Mouse (Mus musculus): ENCODE measurements around the gene Klk1b22. TPM values are rescaled to one million over a fixed set of nuclear protein-coding genes. Genes with fewer than 3 reads are reported as not detected.
"Not testable (repeated sequence)": the region's sequence is repeated elsewhere in the genome, so short reads cannot be mapped to it uniquely, and the experiment has no call there.

Klk1b22 gene
- total RNA-seq (2014; fragmentation: Nextera tagmentation) (not detected in 2 replicates), total RNA-seq (2017) (not detected in 2 replicates), polyA plus RNA-seq (2012) (not detected in 2 replicates)

DNA sequence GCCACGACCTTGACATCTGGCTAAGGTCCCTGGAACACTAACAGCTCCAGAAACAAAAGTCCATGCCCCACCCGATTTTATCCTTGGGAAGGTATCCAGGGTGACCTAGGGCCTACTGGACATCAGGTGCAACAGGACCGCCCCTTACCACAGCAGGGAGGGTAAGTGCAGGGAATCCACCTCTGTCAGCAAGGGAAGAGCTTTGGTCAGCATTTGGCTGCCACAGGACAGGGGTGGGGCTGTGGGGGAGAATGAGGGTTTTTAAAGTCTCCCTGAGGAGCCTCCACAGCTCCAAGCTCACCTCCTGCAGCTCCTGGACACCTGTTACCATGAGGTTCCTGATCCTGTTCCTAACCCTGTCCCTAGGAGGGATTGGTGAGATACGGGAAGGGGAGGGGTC, at the start of gene Klk1b22:
Gene Klk1b22, plus strand, starts transcription at position 301 of the 400 bp plus-strand sequence.
- Histone ChIP-seq H3K27me3 (ENCODE audit: insufficient read depth, low read length) (no peaks in the 10 kb centered on the region), H3K4me1 (ENCODE audit: insufficient read depth, low read depth, low read length) (no peaks in the 10 kb centered on the region), H3K4me3 (ENCODE audit: low read depth, low read length) (no peak within 1 kb of the TSS), H3K9me3 (replicated peaks) (no peaks in the 10 kb centered on the region), H3K36me3 (replicated peaks) (no peaks in the 10 kb centered on the region)
- TF ChIP-seq GATA2 (IDR thresholded peaks at IDR 0.05; ENCODE audit: borderline replicate concordance, low read depth, low read length) (no peak), POLR2AphosphoS5 (IDR thresholded peaks at IDR 0.05; ENCODE audit: insufficient replicate concordance, low read depth, low read length) (no peak), CTCF (IDR thresholded peaks at IDR 0.05; ENCODE audit: low read depth, low read length) (no peak), GATA1 (IDR thresholded peaks at IDR 0.05; ENCODE audit: borderline replicate concordance, low read length) (no peak), TAL1 (conservative IDR thresholded peaks at IDR 0.05; ENCODE audit: low read depth, low read length) (no peak)
- DNase-seq (ENCODE audit: low spot score): no peak
- no peak for ATAC-seq (ENCODE audit: extremely low read depth, insufficient number of reproducible peaks, low FRiP score, poor library complexity, severe bottlenecking)

DNA sequence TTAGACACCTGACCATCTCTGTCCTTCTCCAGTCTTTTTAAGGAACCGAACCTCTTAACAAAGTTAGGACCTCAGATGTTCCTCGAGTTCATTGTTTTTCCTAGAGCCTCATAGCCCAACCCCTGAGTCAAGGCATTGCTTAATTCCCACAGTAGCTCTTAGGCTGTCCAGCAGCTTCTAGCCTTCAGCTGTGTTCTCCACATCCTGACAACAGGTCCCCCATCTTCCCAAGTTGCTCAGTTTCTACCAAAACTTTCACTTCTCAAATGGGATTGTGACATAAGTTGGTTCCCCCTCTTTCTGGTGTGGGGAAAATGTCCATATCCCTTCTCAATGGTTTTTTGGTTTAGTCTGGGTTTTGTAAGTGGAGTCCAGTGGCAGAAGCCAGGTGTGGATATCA, 40.4 kb upstream of the Klk1b22 start:
- Histone ChIP-seq H3K9me3 (replicated peaks) (no peaks in the 10 kb centered on the region), H3K4me3 (ENCODE audit: low read depth, low read length) (no peak overlapping the region), H3K36me3 (replicated peaks) (no peaks in the 10 kb centered on the region), H3K4me1 (ENCODE audit: insufficient read depth, low read depth, low read length) (no peaks in the 10 kb centered on the region), H3K27me3 (ENCODE audit: insufficient read depth, low read length) (no peaks in the 10 kb centered on the region)
- TF ChIP-seq CTCF (IDR thresholded peaks at IDR 0.05; ENCODE audit: low read depth, low read length): no peak
- no peak for TF ChIP-seq POLR2AphosphoS5 (IDR thresholded peaks at IDR 0.05; ENCODE audit: insufficient replicate concordance, low read depth, low read length)
- no peak for TF ChIP-seq GATA1 (IDR thresholded peaks at IDR 0.05; ENCODE audit: borderline replicate concordance, low read length)
- DNase-seq (ENCODE audit: low spot score) (no peak), ATAC-seq (ENCODE audit: extremely low read depth, insufficient number of reproducible peaks, low FRiP score, poor library complexity, severe bottlenecking) (no peak)

DNA sequence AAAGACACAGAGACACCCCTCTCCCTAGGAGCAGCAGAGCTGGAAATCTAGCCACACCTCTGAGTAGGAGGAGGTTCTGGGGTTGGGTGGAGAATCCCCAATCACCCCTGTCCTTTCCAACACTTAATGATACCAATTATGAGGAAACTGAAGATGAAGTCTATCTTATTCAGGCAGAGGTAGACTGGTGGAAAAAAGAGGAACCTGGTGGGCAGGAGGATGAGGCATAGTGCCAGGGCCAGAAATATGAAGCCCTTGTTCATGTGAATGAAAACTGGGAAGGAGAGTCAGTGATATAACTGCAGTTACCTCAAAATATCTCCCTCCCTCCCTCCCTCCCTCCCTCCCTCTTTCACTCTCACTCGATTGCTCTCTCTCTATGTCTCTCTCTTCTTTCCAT, 34.8 kb upstream of the Klk1b22 start:
- H3K36me3 ChIP-seq (replicated peaks): no peaks in the 10 kb centered on the region
- TF ChIP-seq TAL1 (conservative IDR thresholded peaks at IDR 0.05; ENCODE audit: low read depth, low read length) (no peak), CTCF (IDR thresholded peaks at IDR 0.05; ENCODE audit: low read depth, low read length) (no peak), GATA2 (IDR thresholded peaks at IDR 0.05; ENCODE audit: borderline replicate concordance, low read depth, low read length) (no peak), POLR2AphosphoS5 (IDR thresholded peaks at IDR 0.05; ENCODE audit: insufficient replicate concordance, low read depth, low read length) (no peak), GATA1 (IDR thresholded peaks at IDR 0.05; ENCODE audit: borderline replicate concordance, low read length) (no peak)
- H3K27me3 ChIP-seq (ENCODE audit: insufficient read depth, low read length): no peaks in the 10 kb centered on the region
- ATAC-seq (ENCODE audit: extremely low read depth, insufficient number of reproducible peaks, low FRiP score, poor library complexity, severe bottlenecking): no peak
- no peaks in the 10 kb centered on the region for H3K4me1 ChIP-seq (ENCODE audit: insufficient read depth, low read depth, low read length)
- DNase-seq (ENCODE audit: low spot score): no peak
- H3K4me3 ChIP-seq (ENCODE audit: low read depth, low read length): no peak overlapping the region
- no peaks in the 10 kb centered on the region for H3K9me3 ChIP-seq (replicated peaks)

DNA sequence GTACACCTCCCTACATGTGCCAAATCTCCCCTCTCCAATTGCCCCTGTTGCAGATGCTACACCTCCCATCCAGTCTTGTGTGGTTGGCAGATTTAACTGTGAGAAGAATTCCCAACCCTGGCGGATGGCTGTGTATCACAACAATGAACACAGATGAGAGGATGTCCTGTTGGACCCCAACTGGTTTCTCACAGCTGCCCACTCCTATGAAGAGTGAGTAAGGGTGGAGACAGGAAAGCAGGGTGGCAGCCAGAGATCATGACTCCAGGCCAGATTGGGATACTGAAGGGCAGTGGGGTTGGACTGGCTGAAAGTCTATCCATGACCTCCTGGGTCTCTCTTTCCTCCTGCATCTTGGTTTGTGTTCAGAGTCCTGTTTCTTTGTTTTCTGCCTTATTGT, 16.4 kb upstream of the Klk1b22 start:
- no peaks in the 10 kb centered on the region for H3K4me1 ChIP-seq (ENCODE audit: insufficient read depth, low read depth, low read length)
- DNase-seq (ENCODE audit: low spot score) (no peak), ATAC-seq (ENCODE audit: extremely low read depth, insufficient number of reproducible peaks, low FRiP score, poor library complexity, severe bottlenecking) (no peak)
- no peak overlapping the region for H3K4me3 ChIP-seq (ENCODE audit: low read depth, low read length)
- no peaks in the 10 kb centered on the region for H3K27me3 ChIP-seq (ENCODE audit: insufficient read depth, low read length)
- H3K36me3 ChIP-seq (replicated peaks): no peaks in the 10 kb centered on the region
- no peak for TF ChIP-seq POLR2AphosphoS5 (IDR thresholded peaks at IDR 0.05; ENCODE audit: insufficient replicate concordance, low read depth, low read length)
- TF ChIP-seq TAL1 (conservative IDR thresholded peaks at IDR 0.05; ENCODE audit: low read depth, low read length): no peak
- TF ChIP-seq CTCF (IDR thresholded peaks at IDR 0.05; ENCODE audit: low read depth, low read length): no peak
- no peak for TF ChIP-seq GATA2 (IDR thresholded peaks at IDR 0.05; ENCODE audit: borderline replicate concordance, low read depth, low read length)
- no peak for TF ChIP-seq GATA1 (IDR thresholded peaks at IDR 0.05; ENCODE audit: borderline replicate concordance, low read length)
- H3K9me3 ChIP-seq (replicated peaks): no peaks in the 10 kb centered on the region

DNA sequence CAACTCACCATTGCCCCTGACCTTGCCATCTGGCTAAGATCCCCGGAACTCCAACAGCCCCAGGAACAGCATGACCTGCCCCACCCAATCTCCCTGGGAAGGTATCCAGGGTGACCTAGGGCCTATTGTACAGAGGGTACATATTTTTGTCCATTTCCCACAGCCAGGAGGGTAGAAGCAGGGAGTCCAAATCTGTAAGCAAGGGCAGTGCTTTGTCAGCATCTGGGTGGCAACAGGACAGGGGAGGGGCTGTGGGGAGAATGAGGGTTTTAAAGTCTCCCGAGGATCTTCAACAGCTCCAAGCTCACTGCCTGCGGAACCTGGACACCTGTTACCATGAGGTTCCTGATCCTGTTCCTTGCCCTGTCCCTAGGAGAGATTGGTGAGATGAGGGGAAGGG, 10.4 kb upstream of the Klk1b22 start, which contains the start of gene Klk1b21:
Gene Klk1b21, plus strand, starts transcription at position 301 of the 400 bp plus-strand sequence.
- not testable (repeated sequence) for H3K27me3 ChIP-seq (ENCODE audit: insufficient read depth, low read length); H3K36me3 ChIP-seq (replicated peaks); H3K4me1 ChIP-seq (ENCODE audit: insufficient read depth, low read depth, low read length); H3K4me3 ChIP-seq (ENCODE audit: low read depth, low read length); ATAC-seq (ENCODE audit: extremely low read depth, insufficient number of reproducible peaks, low FRiP score, poor library complexity, severe bottlenecking); DNase-seq (ENCODE audit: low spot score); H3K9me3 ChIP-seq (replicated peaks)

DNA sequence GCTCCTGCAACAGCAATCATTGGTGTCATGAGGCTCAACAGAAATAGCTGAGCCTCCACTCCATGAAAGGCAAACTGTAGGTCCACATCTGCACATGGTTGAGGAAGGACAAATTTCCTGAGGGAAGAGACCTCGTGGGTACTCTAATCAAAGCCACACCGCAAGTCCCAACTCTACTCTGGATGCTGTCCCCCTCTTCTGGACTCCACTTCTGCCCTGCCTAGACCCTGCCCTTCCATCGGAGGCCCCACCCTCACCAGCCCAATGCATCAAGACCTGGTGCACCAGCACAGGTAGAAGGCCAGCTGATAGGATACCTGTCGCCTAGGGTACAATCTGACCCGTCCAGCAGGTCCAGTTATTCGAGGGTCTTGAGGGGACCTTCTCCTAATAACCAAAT, 11.0 kb downstream of the Klk1b22 start:
- DNase-seq (ENCODE audit: low spot score) (no peak), ATAC-seq (ENCODE audit: extremely low read depth, insufficient number of reproducible peaks, low FRiP score, poor library complexity, severe bottlenecking) (no peak)
- Histone ChIP-seq H3K27me3 (ENCODE audit: insufficient read depth, low read length) (no peaks in the 10 kb centered on the region), H3K4me3 (ENCODE audit: low read depth, low read length) (no peak overlapping the region), H3K36me3 (replicated peaks) (no peaks in the 10 kb centered on the region), H3K9me3 (replicated peaks) (no peaks in the 10 kb centered on the region), H3K4me1 (ENCODE audit: insufficient read depth, low read depth, low read length) (no peaks in the 10 kb centered on the region)
- TF ChIP-seq TAL1 (conservative IDR thresholded peaks at IDR 0.05; ENCODE audit: low read depth, low read length) (no peak), CTCF (IDR thresholded peaks at IDR 0.05; ENCODE audit: low read depth, low read length) (no peak), POLR2AphosphoS5 (IDR thresholded peaks at IDR 0.05; ENCODE audit: insufficient replicate concordance, low read depth, low read length) (no peak), GATA1 (IDR thresholded peaks at IDR 0.05; ENCODE audit: borderline replicate concordance, low read length) (no peak), GATA2 (IDR thresholded peaks at IDR 0.05; ENCODE audit: borderline replicate concordance, low read depth, low read length) (no peak)

DNA sequence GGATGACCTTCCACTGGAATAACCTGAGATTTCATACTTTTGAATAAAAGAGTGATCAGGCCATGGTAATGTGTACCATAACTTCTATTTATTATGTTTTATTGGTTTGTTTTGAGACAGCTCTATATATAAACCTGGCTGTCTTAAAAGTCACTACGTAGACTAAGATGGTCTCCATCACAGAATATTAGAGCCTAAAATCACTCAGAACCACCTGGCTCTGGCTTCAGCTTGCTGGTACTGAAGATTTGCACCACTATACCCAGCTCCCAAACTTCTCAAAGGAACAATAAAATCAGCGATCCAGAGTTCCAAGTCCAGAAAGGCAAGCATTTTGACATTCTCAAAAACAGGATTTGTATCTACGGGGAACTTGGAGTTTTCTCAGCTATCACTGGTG, 24.0 kb downstream of the Klk1b22 start, which contains the start of gene Klk1b16:
Gene Klk1b16, plus strand, starts transcription at position 301 of the 400 bp plus-strand sequence.
- DNase-seq (ENCODE audit: low spot score): no peak
- TF ChIP-seq GATA2 (IDR thresholded peaks at IDR 0.05; ENCODE audit: borderline replicate concordance, low read depth, low read length): no peak
- TF ChIP-seq POLR2AphosphoS5 (IDR thresholded peaks at IDR 0.05; ENCODE audit: insufficient replicate concordance, low read depth, low read length): no peak
- TF ChIP-seq TAL1 (conservative IDR thresholded peaks at IDR 0.05; ENCODE audit: low read depth, low read length): no peak
- TF ChIP-seq GATA1 (IDR thresholded peaks at IDR 0.05; ENCODE audit: borderline replicate concordance, low read length): no peak
- TF ChIP-seq CTCF (IDR thresholded peaks at IDR 0.05; ENCODE audit: low read depth, low read length): no peak
- Histone ChIP-seq H3K36me3 (replicated peaks) (no peaks in the 10 kb centered on the region), H3K4me3 (ENCODE audit: low read depth, low read length) (no peak within 1 kb of the TSS), H3K9me3 (replicated peaks) (no peaks in the 10 kb centered on the region), H3K4me1 (ENCODE audit: insufficient read depth, low read depth, low read length) (no peaks in the 10 kb centered on the region), H3K27me3 (ENCODE audit: insufficient read depth, low read length) (no peaks in the 10 kb centered on the region)
- no peak for ATAC-seq (ENCODE audit: extremely low read depth, insufficient number of reproducible peaks, low FRiP score, poor library complexity, severe bottlenecking)

Other genes starting within 250 kb of the Klk1b22 start
Only the 20 nearest of the 22 such genes appear.
- not detected in 2 replicates for gene Klk15, start 178.9 kb upstream of the Klk1b22 start, total RNA-seq (2014; fragmentation: Nextera tagmentation)
- not detected in 2 replicates for gene Klk15, start 178.9 kb upstream of the Klk1b22 start, total RNA-seq (2017)
- not detected in 2 replicates for gene Klk15, start 178.9 kb upstream of the Klk1b22 start, polyA plus RNA-seq (2012)
- not detected in 2 replicates for gene Klk1b8, start 162.0 kb upstream of the Klk1b22 start, total RNA-seq (2014; fragmentation: Nextera tagmentation)
- gene Klk1b8, start 162.0 kb upstream of the Klk1b22 start, total RNA-seq (2017): not detected in 2 replicates
- gene Klk1b8, start 162.0 kb upstream of the Klk1b22 start, polyA plus RNA-seq (2012): not detected in 2 replicates
- gene Klk1b1, start 145.9 kb upstream of the Klk1b22 start, total RNA-seq (2014; fragmentation: Nextera tagmentation): not detected in 2 replicates
- not detected in 2 replicates for gene Klk1b1, start 145.9 kb upstream of the Klk1b22 start, total RNA-seq (2017)
- gene Klk1b1, start 145.9 kb upstream of the Klk1b22 start, polyA plus RNA-seq (2012): not detected in 2 replicates
- gene Klk1b9, start 136.6 kb upstream of the Klk1b22 start, total RNA-seq (2014; fragmentation: Nextera tagmentation): not detected in 2 replicates
- gene Klk1b9, start 136.6 kb upstream of the Klk1b22 start, total RNA-seq (2017): not detected in 2 replicates
- gene Klk1b9, start 136.6 kb upstream of the Klk1b22 start, polyA plus RNA-seq (2012): not detected in 2 replicates
- not detected in 2 replicates for gene Klk1b11, start 116.8 kb upstream of the Klk1b22 start, total RNA-seq (2014; fragmentation: Nextera tagmentation)
- gene Klk1b11, start 116.8 kb upstream of the Klk1b22 start, total RNA-seq (2017): not detected in 2 replicates
- gene Klk1b11, start 116.8 kb upstream of the Klk1b22 start, polyA plus RNA-seq (2012): not detected in 2 replicates
- gene Klk1b26, start 100.5 kb upstream of the Klk1b22 start, total RNA-seq (2014; fragmentation: Nextera tagmentation): not detected in 2 replicates
- gene Klk1b26, start 100.5 kb upstream of the Klk1b22 start, total RNA-seq (2017): not detected in 2 replicates
- not detected in 2 replicates for gene Klk1b26, start 100.5 kb upstream of the Klk1b22 start, polyA plus RNA-seq (2012)
- gene Klk1b27, start 60.4 kb upstream of the Klk1b22 start, total RNA-seq (2014; fragmentation: Nextera tagmentation): not detected in 2 replicates
- 0.16 TPM in 1 of 2 replicates, not detected in the other for gene Klk1b27, start 60.4 kb upstream of the Klk1b22 start, total RNA-seq (2017)
- not detected in 2 replicates for gene Klk1b27, start 60.4 kb upstream of the Klk1b22 start, polyA plus RNA-seq (2012)
- gene Klk1b21, start 10.3 kb upstream of the Klk1b22 start, total RNA-seq (2014; fragmentation: Nextera tagmentation): not detected in 2 replicates
- gene Klk1b21, start 10.3 kb upstream of the Klk1b22 start, total RNA-seq (2017): not detected in 2 replicates
- gene Klk1b21, start 10.3 kb upstream of the Klk1b22 start, polyA plus RNA-seq (2012): not detected in 2 replicates
- not detected in 2 replicates for gene Klk1b16, start 24.1 kb downstream of the Klk1b22 start, total RNA-seq (2014; fragmentation: Nextera tagmentation)
- not detected in 2 replicates for gene Klk1b16, start 24.1 kb downstream of the Klk1b22 start, total RNA-seq (2017)
- not detected in 2 replicates for gene Klk1b16, start 24.1 kb downstream of the Klk1b22 start, polyA plus RNA-seq (2012)
- gene Klk1b24, start 75.6 kb downstream of the Klk1b22 start, total RNA-seq (2014; fragmentation: Nextera tagmentation): not detected in 2 replicates
- not detected in 2 replicates for gene Klk1b24, start 75.6 kb downstream of the Klk1b22 start, total RNA-seq (2017)
- gene Klk1b24, start 75.6 kb downstream of the Klk1b22 start, polyA plus RNA-seq (2012): not detected in 2 replicates
- not detected in 2 replicates for gene Klk1b3, start 85.5 kb downstream of the Klk1b22 start, total RNA-seq (2014; fragmentation: Nextera tagmentation)
- gene Klk1b3, start 85.5 kb downstream of the Klk1b22 start, total RNA-seq (2017): not detected in 2 replicates
- gene Klk1b3, start 85.5 kb downstream of the Klk1b22 start, polyA plus RNA-seq (2012): not detected in 2 replicates
- gene Klk1b4, start 94.8 kb downstream of the Klk1b22 start, total RNA-seq (2014; fragmentation: Nextera tagmentation): not detected in 2 replicates
- gene Klk1b4, start 94.8 kb downstream of the Klk1b22 start, total RNA-seq (2017): not detected in 2 replicates
- gene Klk1b4, start 94.8 kb downstream of the Klk1b22 start, polyA plus RNA-seq (2012): not detected in 2 replicates
- gene Klk1b5, start 103.3 kb downstream of the Klk1b22 start, total RNA-seq (2014; fragmentation: Nextera tagmentation): not detected in 2 replicates
- not detected in 2 replicates for gene Klk1b5, start 103.3 kb downstream of the Klk1b22 start, total RNA-seq (2017)
- gene Klk1b5, start 103.3 kb downstream of the Klk1b22 start, polyA plus RNA-seq (2012): not detected in 2 replicates
- gene Klk1, start 112.7 kb downstream of the Klk1b22 start, total RNA-seq (2014; fragmentation: Nextera tagmentation): not detected in 2 replicates
- gene Klk1, start 112.7 kb downstream of the Klk1b22 start, total RNA-seq (2017): not detected in 2 replicates
- gene Klk1, start 112.7 kb downstream of the Klk1b22 start, polyA plus RNA-seq (2012): not detected in 2 replicates
- not detected in 2 replicates for gene Gm36864, start 123.5 kb downstream of the Klk1b22 start, total RNA-seq (2014; fragmentation: Nextera tagmentation)
- 0.22 TPM in 1 of 2 replicates, not detected in the other for gene Gm36864, start 123.5 kb downstream of the Klk1b22 start, total RNA-seq (2017)
- not detected in 2 replicates for gene Gm36864, start 123.5 kb downstream of the Klk1b22 start, polyA plus RNA-seq (2012)
- gene 1700028J19Rik, start 134.0 kb downstream of the Klk1b22 start, total RNA-seq (2014; fragmentation: Nextera tagmentation): 0.87 and 3.6 TPM in 2 replicates
- gene 1700028J19Rik, start 134.0 kb downstream of the Klk1b22 start, total RNA-seq (2017): 0.60 and 1.3 TPM in 2 replicates
- gene 1700028J19Rik, start 134.0 kb downstream of the Klk1b22 start, polyA plus RNA-seq (2012): 0.05 TPM in 1 of 2 replicates, not detected in the other
- gene 2410002F23Rik, start 134.0 kb downstream of the Klk1b22 start, total RNA-seq (2014; fragmentation: Nextera tagmentation): 113 and 114 TPM in 2 replicates
- 79.9 and 90.4 TPM in 2 replicates for gene 2410002F23Rik, start 134.0 kb downstream of the Klk1b22 start, total RNA-seq (2017)
- gene 2410002F23Rik, start 134.0 kb downstream of the Klk1b22 start, polyA plus RNA-seq (2012): 276 and 317 TPM in 2 replicates
- not detected in 2 replicates for gene Acp4, start 144.7 kb downstream of the Klk1b22 start, total RNA-seq (2014; fragmentation: Nextera tagmentation)
- gene Acp4, start 144.7 kb downstream of the Klk1b22 start, total RNA-seq (2017): not detected in 2 replicates
- not detected in 2 replicates for gene Acp4, start 144.7 kb downstream of the Klk1b22 start, polyA plus RNA-seq (2012)
- gene Gm15517, start 148.8 kb downstream of the Klk1b22 start, total RNA-seq (2014; fragmentation: Nextera tagmentation): not detected in 2 replicates
- not detected in 2 replicates for gene Gm15517, start 148.8 kb downstream of the Klk1b22 start, total RNA-seq (2017)
- gene Gm15517, start 148.8 kb downstream of the Klk1b22 start, polyA plus RNA-seq (2012): not detected in 2 replicates
- gene Clec11a, start 194.2 kb downstream of the Klk1b22 start, total RNA-seq (2014; fragmentation: Nextera tagmentation): 3.1 and 5.3 TPM in 2 replicates
- gene Clec11a, start 194.2 kb downstream of the Klk1b22 start, total RNA-seq (2017): 2.6 and 3.3 TPM in 2 replicates
- 1.8 and 2.2 TPM in 2 replicates for gene Clec11a, start 194.2 kb downstream of the Klk1b22 start, polyA plus RNA-seq (2012)